Mouse (Mus musculus): Measurements from ENCODE around the gene Nkain2.

GRCm38 (mm10) chr10:32058251-32058650 is 832.0 kb downstream of the Nkain2 start:
- TF ChIP-seq CTCF (IDR thresholded peaks at IDR 0.05) (no peak), EP300 (IDR thresholded peaks at IDR 0.05; ENCODE audit: insufficient read depth, low read depth, low read length) (no peak), POLR2A (IDR thresholded peaks at IDR 0.05; ENCODE audit: insufficient read depth, low read depth, low read length) (no peak)

Data from heart, adult 2 months (tissue).